Mouse (Mus musculus): Measurements from ENCODE around the gene Npas1. TPM values are rescaled to one million over a fixed set of nuclear protein-coding genes. Genes with fewer than 3 reads are reported as not detected.

The Npas1 gene
- polyA plus RNA-seq, 1 experiment from 2014 or later = 0.69 TPM

Other genes with a start within 250 kb of the Npas1 start
- gene C5ar2, start 233.6 kb downstream of the Npas1 start, polyA plus RNA-seq (2016; fragmentation: Nextera tagmentation; extraction: Ambion mirVana) = 0.04 TPM in 1 of 2 replicates, not detected in the other
- 0.41 and 0.76 TPM in 2 replicates for gene C5ar1, start 218.2 kb downstream of the Npas1 start, polyA plus RNA-seq (2016; fragmentation: Nextera tagmentation; extraction: Ambion mirVana)
- gene Inafm1, start 204.1 kb downstream of the Npas1 start, polyA plus RNA-seq (2016; fragmentation: Nextera tagmentation; extraction: Ambion mirVana) = 5.4 and 7.4 TPM in 2 replicates
- 36.3 and 36.8 TPM in 2 replicates for gene Ccdc9, start 190.9 kb downstream of the Npas1 start, polyA plus RNA-seq (2016; fragmentation: Nextera tagmentation; extraction: Ambion mirVana)
- gene Bbc3, start 169.3 kb downstream of the Npas1 start, polyA plus RNA-seq (2016; fragmentation: Nextera tagmentation; extraction: Ambion mirVana) = 14.5 and 19.1 TPM in 2 replicates
- 483 and 484 TPM in 2 replicates for gene Sae1, start 89.9 kb downstream of the Npas1 start, polyA plus RNA-seq (2016; fragmentation: Nextera tagmentation; extraction: Ambion mirVana)
- gene Zc3h4, start 76.8 kb downstream of the Npas1 start, polyA plus RNA-seq (2016; fragmentation: Nextera tagmentation; extraction: Ambion mirVana) = 22.9 and 24.6 TPM in 2 replicates
- 74.8 and 86.2 TPM in 2 replicates for gene Tmem160, start 24.9 kb downstream of the Npas1 start, polyA plus RNA-seq (2016; fragmentation: Nextera tagmentation; extraction: Ambion mirVana)
- gene Arhgap35, start 137.3 kb upstream of the Npas1 start, polyA plus RNA-seq (2016; fragmentation: Nextera tagmentation; extraction: Ambion mirVana) = 32.4 and 35.1 TPM in 2 replicates
- not detected in 2 replicates for gene Ceacam15, start 198.0 kb upstream of the Npas1 start, polyA plus RNA-seq (2016; fragmentation: Nextera tagmentation; extraction: Ambion mirVana)
- gene Ceacam9, start 244.2 kb upstream of the Npas1 start, polyA plus RNA-seq (2016; fragmentation: Nextera tagmentation; extraction: Ambion mirVana) = not detected in 2 replicates